Mouse (Mus musculus): ENCODE data around the gene Cmah.

- TF ChIP-seq CTCF (conservative IDR thresholded peaks at IDR 0.05; ENCODE audit: insufficient read depth, insufficient read length, low read depth, low read length) = no peak
- TF ChIP-seq POLR2A (IDR thresholded peaks at IDR 0.05; ENCODE audit: low read depth, low read length) = no peak
Observed at GRCm38 (mm10) chr13:24418024-24418423, 90.8 kb downstream of the Cmah start.

Data from kidney, adult 2 months (tissue).